Mouse (Mus musculus) thymus, adult 2 months (tissue): Measurements from ENCODE around the gene Vmn1r1. TPM values are rescaled to one million over a fixed set of nuclear protein-coding genes. Genes with fewer than 3 reads are reported as not detected.

ENCODE experiments used
- DNase-seq: peaks from one replicate; pipeline ENCODE4 v3.0.0; 2021
- H3K27ac ChIP-seq: fragments of 200-500 bp; 2 replicates; pipeline ENCODE4 v1.5.1; 2012; ENCODE audit warnings: low read length, control low read depth; ENCODE audit not compliant: control insufficient read depth, insufficient read depth
- H3K27me3 ChIP-seq: fragments of 200-500 bp; 2 replicates; pipeline ENCODE4 v1.6.1; 2012; ENCODE audit warnings: mild to moderate bottlenecking, low read length, moderate library complexity, mixed read lengths; ENCODE audit not compliant: control insufficient read depth, insufficient read depth
- H3K36me3 ChIP-seq: fragments of 200-500 bp; 2 replicates; pipeline ENCODE4 v1.6.1; 2012; ENCODE audit warnings: mild to moderate bottlenecking, low read length, moderate library complexity; ENCODE audit not compliant: control insufficient read depth, insufficient read depth
- H3K4me1 ChIP-seq: fragments of 200-500 bp; replicated peaks from 2 replicates; pipeline ENCODE4 v1.6.1; 2012; ENCODE audit warnings: low read length; ENCODE audit not compliant: control insufficient read depth, insufficient read depth
- H3K4me3 ChIP-seq: fragments of 200-500 bp; 2 replicates; pipeline ENCODE4 v1.5.1; 2012; ENCODE audit warnings: mild to moderate bottlenecking, low read length, control low read depth, moderate library complexity; ENCODE audit not compliant: control insufficient read depth, insufficient read depth
- CTCF ChIP-seq: fragments of 200-500 bp; IDR thresholded peaks from 2 replicates; pipeline ENCODE4 v1.5.1; 2012; ENCODE audit warnings: mild to moderate bottlenecking, control low read depth, low read length, moderate library complexity, borderline replicate concordance; ENCODE audit not compliant: control insufficient read depth, poor library complexity, insufficient read depth; ENCODE audit errors: extremely low read depth
- POLR2A ChIP-seq: fragments of 200-500 bp; IDR thresholded peaks from 2 replicates; pipeline ENCODE4 v1.6.1; 2012; ENCODE audit warnings: mild to moderate bottlenecking, low read length, control low read depth, moderate library complexity; ENCODE audit not compliant: control insufficient read depth, poor library complexity, insufficient read depth; ENCODE audit errors: extremely low read depth
- WGBS: fragments of 180-500 bp; shearing (Covaris S2); methylation state at CpG from one replicate; pipeline ENCODE4 v1.1.7; 2018; 5-methylcytosine and 5-hydroxymethylcytosine counted together
- polyA plus RNA-seq: library from polyadenylated mRNA; depleted of rRNA; stranded (reverse); fragments of >200 nt; gene quantifications from 2 replicates; pipeline ENCODE4 v1.2.3, GENCODE M21; 2012; rRNA removed

Gene Vmn1r1
- polyA plus RNA-seq, 1 experiment = not detected

DNA sequence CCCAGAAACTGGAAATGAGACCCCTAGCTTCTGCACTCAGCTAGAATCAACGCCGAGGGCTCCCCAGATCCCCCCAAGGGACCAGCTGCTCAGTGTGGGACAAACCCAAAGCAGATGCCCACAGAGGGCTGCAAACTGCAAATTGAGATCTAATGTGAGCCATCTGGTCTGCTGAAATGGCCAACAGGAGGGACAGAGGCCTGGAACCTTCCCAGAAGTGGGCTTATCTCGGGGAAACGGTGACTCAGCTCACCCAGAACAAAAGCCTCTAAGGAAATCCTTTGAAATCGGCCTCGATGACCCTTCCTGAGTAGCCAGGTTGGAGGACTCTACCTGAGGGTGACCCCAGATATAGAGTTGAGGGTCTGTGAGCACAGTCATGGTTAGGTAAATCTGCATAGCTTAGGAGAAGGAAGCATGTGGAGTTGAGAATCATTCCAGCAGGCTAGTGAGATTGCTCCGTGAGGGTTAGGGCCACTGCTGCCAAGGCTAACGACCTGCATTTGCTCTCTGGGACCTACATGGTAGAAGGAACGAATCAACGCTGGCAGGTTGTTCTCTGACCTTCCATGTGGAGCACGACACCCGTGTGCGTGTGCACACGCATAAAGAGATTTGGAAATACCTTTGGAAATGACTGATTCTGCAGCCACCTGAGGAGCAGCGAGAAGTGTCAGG is 53.4 kb downstream of the Vmn1r1 start:
- no peak for TF ChIP-seq POLR2A
- TF ChIP-seq CTCF = no peak
- Histone ChIP-seq H3K4me1 (peaks cover 16% of the 10 kb centered on the region), H3K27me3 (no peaks in the 10 kb centered on the region), H3K4me3 (no peak overlapping the region), H3K27ac (no peak overlapping the region), H3K36me3 (no peaks in the 10 kb centered on the region)
- 93% methylated on average over 15 of the region's 15 CpGs for WGBS
- DNase-seq = no peak

DNA sequence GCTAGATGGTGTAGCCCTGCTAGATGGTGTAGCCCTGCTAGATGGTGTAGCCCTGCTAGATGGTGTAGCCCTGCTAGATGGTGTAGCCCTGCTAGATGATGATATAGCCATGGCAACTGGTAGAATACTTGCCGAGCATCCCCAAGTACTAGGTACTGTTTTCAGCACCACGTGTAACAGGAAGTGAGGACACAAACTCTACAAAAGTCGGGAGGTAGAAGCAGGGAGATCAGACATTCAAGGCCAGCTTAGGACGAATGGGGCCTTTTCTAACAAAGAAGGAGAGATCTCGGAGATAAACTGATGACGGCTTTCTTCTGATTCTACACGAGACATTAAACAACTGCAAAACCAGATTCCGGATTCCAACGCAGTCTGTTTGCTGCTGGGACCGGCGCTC is 54.1 kb downstream of the Vmn1r1 start:
- 95% methylated on average over 11 of the region's 11 CpGs for WGBS
- TF ChIP-seq CTCF = no peak
- TF ChIP-seq POLR2A = no peak
- Histone ChIP-seq H3K36me3 (no peaks in the 10 kb centered on the region), H3K27ac (no peak overlapping the region), H3K4me3 (no peak overlapping the region), H3K27me3 (no peaks in the 10 kb centered on the region), H3K4me1 (peaks cover 16% of the 10 kb centered on the region)
- DNase-seq = no peak

DNA sequence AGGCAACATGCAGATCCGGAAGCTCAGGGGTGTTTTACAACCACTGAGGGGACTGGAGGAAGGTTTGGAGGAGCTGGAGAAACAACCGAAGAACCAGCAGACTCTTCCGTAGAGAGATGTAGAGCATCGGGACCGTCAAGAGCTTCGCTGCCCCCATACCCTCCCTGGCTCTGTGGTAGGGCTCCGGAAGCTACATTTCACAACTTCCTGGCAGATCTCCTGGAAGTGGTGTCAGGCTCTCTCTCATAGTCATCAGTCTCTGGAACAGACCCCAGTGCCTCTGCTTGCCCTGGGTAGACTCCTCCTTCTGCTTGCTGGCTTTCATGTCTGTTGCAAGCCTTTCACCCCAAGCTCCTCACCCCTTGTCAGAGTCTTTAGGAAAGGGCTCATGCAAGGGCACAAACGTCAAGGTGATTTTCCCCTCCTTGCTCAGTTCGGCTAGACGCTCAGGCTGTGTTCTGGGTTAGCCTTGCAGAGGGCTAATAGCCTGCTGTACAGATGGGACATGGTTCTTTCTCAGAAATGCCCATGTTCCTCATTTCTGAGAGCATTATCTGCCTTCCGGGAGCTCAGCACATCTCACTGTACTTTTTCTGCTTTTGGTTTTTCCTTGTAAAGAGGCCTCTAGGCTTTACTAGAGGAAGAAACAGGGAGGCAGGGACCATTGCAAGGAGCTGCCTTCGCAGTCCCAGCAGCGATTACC is 55.7 kb downstream of the Vmn1r1 start:
- DNase-seq = peak; percentile 21
- Histone ChIP-seq H3K27me3 (no peaks in the 10 kb centered on the region), H3K4me3 (0 out of 2 replicates have a peak overlapping the region, but pooled peaks have one; percentile 13), H3K4me1 (peaks cover 16% of the 10 kb centered on the region), H3K27ac (no peak overlapping the region; the same call in 1 of the 2 replicates), H3K36me3 (no peaks in the 10 kb centered on the region)
- 8% methylated on average over 13 of the region's 13 CpGs for WGBS
- TF ChIP-seq CTCF (no peak), POLR2A (no peak)

DNA sequence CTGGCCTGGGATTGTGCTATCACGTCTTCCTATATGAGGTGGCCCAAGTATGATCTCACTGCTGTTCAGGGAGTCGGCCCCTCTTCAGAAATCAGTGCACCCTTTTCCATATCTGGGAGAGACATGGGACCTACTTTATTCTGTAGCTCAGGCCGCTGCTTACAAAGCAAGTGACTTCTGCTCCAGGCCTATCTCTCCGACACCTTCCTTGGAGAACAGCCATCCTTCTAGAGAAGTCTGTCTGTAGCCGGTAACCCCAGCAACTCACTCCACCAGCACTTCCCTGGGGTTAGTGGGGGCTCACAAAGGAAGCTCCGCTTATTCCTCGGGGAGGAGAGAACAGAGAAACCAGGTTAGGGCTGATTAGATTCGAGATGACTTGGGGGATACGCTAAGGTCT is 57.0 kb downstream of the Vmn1r1 start:
- no peak overlapping the region for H3K4me3 ChIP-seq
- peaks cover 20% of the 10 kb centered on the region for H3K4me1 ChIP-seq
- no peak overlapping the region for H3K27ac ChIP-seq
- H3K36me3 ChIP-seq = no peaks in the 10 kb centered on the region
- H3K27me3 ChIP-seq = no peaks in the 10 kb centered on the region
- 98% methylated on average over 9 of the region's 9 CpGs for WGBS
- DNase-seq = no peak
- TF ChIP-seq CTCF = no peak

DNA sequence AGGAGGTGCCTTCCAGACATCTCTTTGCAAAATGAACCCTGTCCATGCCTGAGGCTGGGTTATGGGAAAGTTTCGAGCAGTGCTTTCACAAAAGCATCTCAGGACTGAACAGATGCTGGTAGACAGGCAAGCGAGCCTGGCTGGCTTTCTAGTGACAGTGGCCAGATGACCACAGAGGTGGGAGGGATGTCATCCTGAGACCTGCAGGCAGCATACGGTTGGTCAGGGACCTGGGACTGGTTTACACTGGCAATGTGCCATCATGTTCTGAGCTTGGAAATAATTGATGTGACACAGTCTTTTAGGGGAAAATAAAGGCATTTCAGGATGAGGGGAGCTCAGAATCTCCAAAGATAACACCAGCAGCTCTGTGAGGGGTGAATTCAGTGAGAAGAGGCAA is 59.3 kb downstream of the Vmn1r1 start:
- H3K4me1 ChIP-seq = peaks cover 14% of the 10 kb centered on the region
- no peak overlapping the region for H3K27ac ChIP-seq
- H3K36me3 ChIP-seq = no peaks in the 10 kb centered on the region
- no peak for DNase-seq
- no peaks in the 10 kb centered on the region for H3K27me3 ChIP-seq
- no peak overlapping the region for H3K4me3 ChIP-seq
- 88% methylated on average over 3 of the region's 3 CpGs for WGBS
- TF ChIP-seq POLR2A = no peak
- TF ChIP-seq CTCF = no peak

Other genes with a start within 250 kb of the Vmn1r1 start
- 6.5 and 7.2 TPM in 2 replicates for gene Enah, start 144.5 kb downstream of the Vmn1r1 start, polyA plus RNA-seq
- gene Srp9, start 39.7 kb downstream of the Vmn1r1 start, polyA plus RNA-seq = 44.6 and 53.6 TPM in 2 replicates
- 53.7 and 67.3 TPM in 2 replicates for gene Degs1, start 118.3 kb upstream of the Vmn1r1 start, polyA plus RNA-seq
- gene Fbxo28, start 177.1 kb upstream of the Vmn1r1 start, polyA plus RNA-seq = 23.3 and 28.3 TPM in 2 replicates
- 37.9 and 41.5 TPM in 2 replicates for gene Trp53bp2, start 244.7 kb upstream of the Vmn1r1 start, polyA plus RNA-seq